Comparison of ENCODE assay signal across 17 mouse cellular contexts in genomic region chr17:64620135-64620534, GRCm38 (mm10). TPM values are rescaled to one million over a fixed set of nuclear protein-coding genes. Genes with fewer than 3 reads are reported as not detected.
A peak's percentile ranks its signal among the peaks of the same experiment; 100 is the strongest.
DNase-seq lines count a peak whose midpoint lies in the region; ATAC-seq and TF ChIP-seq lines count a peak whose summit lies in the region.
"Had no signal": no experiment of that assay in that cellular context is flagged by ENCODE, and none has a peak within 500 bp of the region (broad histone marks: within the 10 kb centered on the region; RNA-seq: fewer than 3 reads in every experiment).

No protein-coding gene starts in this region.

- DNase-seq in cerebellum, adult 11-12 months = no peak
- DNase-seq in heart, adult 8-10 months (ENCODE audit: low spot score) = peak; percentile 42
- DNase-seq in heart, postnatal 14 days = no peak
- DNase-seq in lung, postnatal 10 days = no peak
- no peak for DNase-seq in liver, postnatal 0 days
- DNase-seq in layer of hippocampus, postnatal 25 days (ENCODE audit: extremely low spot score in 1 of 2, low spot score in 1 of 2) = no peak
- DNase-seq: midbrain, embryonic 14.5 days; retina, postnatal 1 day; right cerebral cortex, postnatal 4 days had no signal

- no peaks in the 10 kb centered on the region for H3K36me3 ChIP-seq in lung, embryonic 16.5 days (ENCODE audit: control insufficient read depth, insufficient read depth, low read length)
- peaks cover 11% of the 10 kb centered on the region for H3K36me3 ChIP-seq in liver, postnatal 0 days (replicated peaks; ENCODE audit: insufficient read depth, low read length)
- H3K36me3 ChIP-seq: G1E; intestine, embryonic 15.5 days had no signal

- TF ChIP-seq EP300 in liver, postnatal 0 days (IDR thresholded peaks at IDR 0.05; ENCODE audit: low read depth) = no peak

- no peak overlapping the region for H3K4me3 ChIP-seq in lung, embryonic 16.5 days (ENCODE audit: low read length)
- H3K4me3 ChIP-seq in liver, postnatal 0 days (ENCODE audit: low read depth, low read length) = no peak overlapping the region
- H3K4me3 ChIP-seq: intestine, embryonic 15.5 days; limb, embryonic 12.5 days had no signal

- TF ChIP-seq CTCF in liver, postnatal 0 days (IDR thresholded peaks at IDR 0.05; ENCODE audit: low read depth) = no peak

- intact Hi-C loops in heart, postnatal 14 days (cut with DNase I) = no loop called here

- no peak overlapping the region for H3K9ac ChIP-seq in lung, embryonic 16.5 days (ENCODE audit: low read length)
- no peak overlapping the region; the same call in none of the 2 replicates for H3K9ac ChIP-seq in liver, postnatal 0 days (replicated peaks)
- H3K9ac ChIP-seq: hindbrain, embryonic 14.5 days; intestine, embryonic 15.5 days; limb, embryonic 12.5 days had no signal

- ATAC-seq in cerebellum, adult (ENCODE audit: insufficient number of reproducible peaks, low FRiP score, low TSS enrichment) = peak; percentile 32; the same call in 1 of the 2 replicates
- peak; percentile 37; the same call in 1 of the 2 replicates for ATAC-seq in lung, embryonic 16.5 days (ENCODE audit: low read depth)
- ATAC-seq in liver, postnatal 0 days = no peak
- ATAC-seq: CD4-positive, CD25-positive, alpha-beta regulatory T cell, adult 4 months; forebrain, embryonic 14.5 days; intestine, embryonic 15.5 days had no signal

- peaks cover 9% of the 10 kb centered on the region for H3K4me1 ChIP-seq in lung, embryonic 16.5 days (replicated peaks; ENCODE audit: control insufficient read depth, insufficient read depth, low read length)
- peaks cover 39% of the 10 kb centered on the region for H3K4me1 ChIP-seq in liver, postnatal 0 days (ENCODE audit: insufficient read depth)

- no peaks in the 10 kb centered on the region for H3K27me3 ChIP-seq in lung, embryonic 16.5 days (ENCODE audit: control insufficient read depth, insufficient read depth, low read depth, low read length)
- no peaks in the 10 kb centered on the region for H3K27me3 ChIP-seq in liver, postnatal 0 days (ENCODE audit: insufficient read depth, low read length)
- H3K27me3 ChIP-seq: intestine, embryonic 15.5 days; limb, embryonic 12.5 days had no signal

- 47% methylated on average over 9 of the region's 9 CpGs for WGBS in lung, embryonic 16.5 days
- whole genome bisulfite sequencing in liver, postnatal 0 days (ENCODE audit: insufficient replicate concordance) = 57% methylated on average over 9 of the region's 9 CpGs

- no peaks in the 10 kb centered on the region for H3K9me3 ChIP-seq in lung, embryonic 16.5 days (ENCODE audit: control insufficient read depth, low read length)
- no peaks in the 10 kb centered on the region for H3K9me3 ChIP-seq in liver, postnatal 0 days (ENCODE audit: low read length)
- H3K9me3 ChIP-seq: intestine, embryonic 15.5 days; limb, embryonic 12.5 days had no signal

- H3K4me2 ChIP-seq in lung, embryonic 16.5 days (ENCODE audit: low read depth, low read length) = no peak overlapping the region
- no peak overlapping the region for H3K4me2 ChIP-seq in liver, postnatal 0 days (ENCODE audit: low read depth, low read length)
- H3K4me2 ChIP-seq: hindbrain, embryonic 14.5 days; intestine, embryonic 15.5 days; limb, embryonic 12.5 days had no signal

- no peak overlapping the region for H3K27ac ChIP-seq in lung, embryonic 16.5 days (ENCODE audit: low read length)
- peak overlapping the region; percentile 67 for H3K27ac ChIP-seq in liver, postnatal 0 days (ENCODE audit: low read depth)
- H3K27ac ChIP-seq: hindbrain, embryonic 14.5 days; intestine, embryonic 15.5 days; limb, embryonic 12.5 days had no signal

RNA-seq across cellular contexts. Expression of gene Man2a1, which starts 19.6 kb away (rescaled TPM):
- total RNA-seq in heart, adult 8-10 months (2022) = 10 to 100 TPM; 13.3 to 19.1 (median 15.7) TPM
- 10 to 100 TPM; 25.9 to 28.2 TPM for total RNA-seq in heart, postnatal 14 days (2021)
- polyA plus RNA-seq in lung, embryonic 16.5 days (2015; fragmentation: Nextera tagmentation; extraction: Ambion mirVana) = 8.8 and 10.1 TPM in 2 replicates
- polyA plus RNA-seq in liver, postnatal 0 days (2015; fragmentation: Nextera tagmentation; extraction: Ambion mirVana) = 11.5 and 12.8 TPM in 2 replicates
- 10 to 100 TPM; 13.6 to 15.2 TPM for total RNA-seq in layer of hippocampus, postnatal 25 days (2021)
- total RNA-seq: G1E had no signal
- polyA plus RNA-seq: G1E had no signal
